Mouse (Mus musculus): ENCODE measurements around the gene Twf2. TPM values are rescaled to one million over a fixed set of nuclear protein-coding genes. Genes with fewer than 3 reads are reported as not detected.

Gene Twf2
- polyA plus RNA-seq, 1 experiment = 69.0 TPM

- DNase-seq = no peak
- H3K4me3 ChIP-seq (replicated peaks; ENCODE audit: extremely low read depth, low read depth, low read length) = no peak overlapping the region
- peaks cover 16% of the 10 kb centered on the region for H3K4me1 ChIP-seq (ENCODE audit: control insufficient read depth, insufficient read depth, low read length)
- WGBS = 29% methylated on average over 3 of the region's 3 CpGs
- TF ChIP-seq CTCF (IDR thresholded peaks at IDR 0.05; ENCODE audit: insufficient read depth, low read length) (no peak), POLR2A (IDR thresholded peaks at IDR 0.05; ENCODE audit: borderline replicate concordance, extremely low read depth, low read depth, low read length) (no peak)
Measured at GRCm38 (mm10) chr9:106175552-106176200, 27.2 kb upstream of the Twf2 start.

- Histone ChIP-seq H3K4me1 (ENCODE audit: control insufficient read depth, insufficient read depth, low read length) (peaks cover 16% of the 10 kb centered on the region), H3K4me3 (replicated peaks; ENCODE audit: extremely low read depth, low read depth, low read length) (no peak overlapping the region)
- DNase-seq = no peak
- 55% methylated on average over 5 of the region's 5 CpGs for WGBS
- no peak for TF ChIP-seq POLR2A (IDR thresholded peaks at IDR 0.05; ENCODE audit: borderline replicate concordance, extremely low read depth, low read depth, low read length)
- no peak for TF ChIP-seq CTCF (IDR thresholded peaks at IDR 0.05; ENCODE audit: insufficient read depth, low read length)
Measured at GRCm38 (mm10) chr9:106176769-106177168, 26.1 kb upstream of the Twf2 start.

- H3K4me1 ChIP-seq (ENCODE audit: control insufficient read depth, insufficient read depth, low read length) = peaks cover 14% of the 10 kb centered on the region
- WGBS = 81% methylated on average over 6 of the region's 6 CpGs
- H3K4me3 ChIP-seq (replicated peaks; ENCODE audit: extremely low read depth, low read depth, low read length) = no peak overlapping the region
- no peak for TF ChIP-seq CTCF (IDR thresholded peaks at IDR 0.05; ENCODE audit: insufficient read depth, low read length)
- no peak for DNase-seq
Measured at GRCm38 (mm10) chr9:106177799-106178198, 25.1 kb upstream of the Twf2 start.

- no peak for TF ChIP-seq POLR2A (IDR thresholded peaks at IDR 0.05; ENCODE audit: borderline replicate concordance, extremely low read depth, low read depth, low read length)
- no peak for TF ChIP-seq CTCF (IDR thresholded peaks at IDR 0.05; ENCODE audit: insufficient read depth, low read length)
- Histone ChIP-seq H3K4me3 (replicated peaks; ENCODE audit: extremely low read depth, low read depth, low read length) (no peak overlapping the region), H3K4me1 (ENCODE audit: control insufficient read depth, insufficient read depth, low read length) (peaks cover 12% of the 10 kb centered on the region)
- 66% methylated on average over 2 of the region's 2 CpGs for WGBS
- no peak for DNase-seq
Measured at GRCm38 (mm10) chr9:106179454-106179853, 23.5 kb upstream of the Twf2 start.

GRCm38 (mm10) chr9:106179964-106180363, 22.9 kb upstream of the Twf2 start:
- WGBS = 87% methylated on average over 3 of the region's 3 CpGs
- no peak for DNase-seq
- H3K4me1 ChIP-seq (ENCODE audit: control insufficient read depth, insufficient read depth, low read length) = peaks cover 8% of the 10 kb centered on the region
- no peak for TF ChIP-seq CTCF (IDR thresholded peaks at IDR 0.05; ENCODE audit: insufficient read depth, low read length)
- TF ChIP-seq POLR2A (IDR thresholded peaks at IDR 0.05; ENCODE audit: borderline replicate concordance, extremely low read depth, low read depth, low read length) = no peak
- H3K4me3 ChIP-seq (replicated peaks; ENCODE audit: extremely low read depth, low read depth, low read length) = no peak overlapping the region

- H3K4me1 ChIP-seq (ENCODE audit: control insufficient read depth, insufficient read depth, low read length) = no peaks in the 10 kb centered on the region; the same call in 1 of the 2 replicates
- no peak for DNase-seq
- WGBS = 70% methylated on average over 4 of the region's 4 CpGs
Measured at GRCm38 (mm10) chr9:106182146-106182545, 20.8 kb upstream of the Twf2 start.

GRCm38 (mm10) chr9:106183996-106184395, 18.9 kb upstream of the Twf2 start:
- no peak overlapping the region for H3K4me3 ChIP-seq (replicated peaks; ENCODE audit: extremely low read depth, low read depth, low read length)
- 85% methylated on average over 5 of the region's 5 CpGs for WGBS
- no peak for DNase-seq
- TF ChIP-seq POLR2A (IDR thresholded peaks at IDR 0.05; ENCODE audit: borderline replicate concordance, extremely low read depth, low read depth, low read length) (no peak), CTCF (IDR thresholded peaks at IDR 0.05; ENCODE audit: insufficient read depth, low read length) (no peak)
- no peaks in the 10 kb centered on the region for H3K4me1 ChIP-seq (ENCODE audit: control insufficient read depth, insufficient read depth, low read length)

More at GRCm38 (mm10) chr9:106182146-106182545, 20.8 kb upstream of the Twf2 start:
- no peak overlapping the region for H3K4me3 ChIP-seq (replicated peaks; ENCODE audit: extremely low read depth, low read depth, low read length)
- no peak for TF ChIP-seq CTCF (IDR thresholded peaks at IDR 0.05; ENCODE audit: insufficient read depth, low read length)
- no peak for TF ChIP-seq POLR2A (IDR thresholded peaks at IDR 0.05; ENCODE audit: borderline replicate concordance, extremely low read depth, low read depth, low read length)

GRCm38 (mm10) chr9:106191355-106191754, 11.6 kb upstream of the Twf2 start:
- no peaks in the 10 kb centered on the region for H3K4me1 ChIP-seq (ENCODE audit: control insufficient read depth, insufficient read depth, low read length)
- no peak overlapping the region for H3K4me3 ChIP-seq (replicated peaks; ENCODE audit: extremely low read depth, low read depth, low read length)
- no peak for DNase-seq
- TF ChIP-seq CTCF (IDR thresholded peaks at IDR 0.05; ENCODE audit: insufficient read depth, low read length) (no peak), POLR2A (IDR thresholded peaks at IDR 0.05; ENCODE audit: borderline replicate concordance, extremely low read depth, low read depth, low read length) (no peak)
- WGBS = 87% methylated on average over 1 of the region's 1 CpGs

GRCm38 (mm10) chr9:106192024-106192423, 10.9 kb upstream of the Twf2 start:
- H3K4me1 ChIP-seq (ENCODE audit: control insufficient read depth, insufficient read depth, low read length) = no peaks in the 10 kb centered on the region
- TF ChIP-seq CTCF (IDR thresholded peaks at IDR 0.05; ENCODE audit: insufficient read depth, low read length) (no peak), POLR2A (IDR thresholded peaks at IDR 0.05; ENCODE audit: borderline replicate concordance, extremely low read depth, low read depth, low read length) (no peak)
- H3K4me3 ChIP-seq (replicated peaks; ENCODE audit: extremely low read depth, low read depth, low read length) = no peak overlapping the region
- DNase-seq = no peak
- 87% methylated on average over 8 of the region's 8 CpGs for WGBS

GRCm38 (mm10) chr9:106192998-106193397, 9.9 kb upstream of the Twf2 start:
- no peak for DNase-seq
- TF ChIP-seq CTCF (IDR thresholded peaks at IDR 0.05; ENCODE audit: insufficient read depth, low read length) (no peak), POLR2A (IDR thresholded peaks at IDR 0.05; ENCODE audit: borderline replicate concordance, extremely low read depth, low read depth, low read length) (no peak)
- WGBS = 58% methylated on average over 1 of the region's 1 CpGs

More at GRCm38 (mm10) chr9:106192998-106193397, 9.9 kb upstream of the Twf2 start:
- Histone ChIP-seq H3K4me3 (replicated peaks; ENCODE audit: extremely low read depth, low read depth, low read length) (no peak overlapping the region), H3K4me1 (ENCODE audit: control insufficient read depth, insufficient read depth, low read length) (no peaks in the 10 kb centered on the region; the same call in 1 of the 2 replicates)
